Mouse (Mus musculus): Measurements from ENCODE around the gene Ranbp17. TPM values are rescaled to one million over a fixed set of nuclear protein-coding genes. Genes with fewer than 3 reads are reported as not detected.

The Ranbp17 gene
- polyA plus RNA-seq, 1 experiment from 2014 or later, result 4.4 TPM

GRCm38 (mm10) chr11:33162211-33162997 lies 351.1 kb downstream of the Ranbp17 start:
- H3K27ac ChIP-seq (replicated peaks), result peak overlapping the region; percentile 88
- ATAC-seq (ENCODE audit: extremely low read depth, insufficient number of reproducible peaks, low FRiP score, low TSS enrichment), result peak; percentile 51
- 1% methylated on average over 53 of the region's 53 CpGs for WGBS
- H3K9me3 ChIP-seq, result no peaks in the 10 kb centered on the region
- peaks cover 2% of the 10 kb centered on the region; the same call in 1 of the 2 replicates for H3K27me3 ChIP-seq (replicated peaks)
- H3K4me1 ChIP-seq, result peaks cover 22% of the 10 kb centered on the region
- peak overlapping the region; percentile 99 for H3K4me3 ChIP-seq
- peak overlapping the region; percentile 97 for H3K9ac ChIP-seq
- H3K4me2 ChIP-seq, result peak overlapping the region; percentile 77
- peaks cover 40% of the 10 kb centered on the region for H3K36me3 ChIP-seq

Other genes starting within 250 kb of the Ranbp17 start
- not detected in 2 replicates for gene Gm12117, start 237.0 kb downstream of the Ranbp17 start, polyA plus RNA-seq (2015; fragmentation: Nextera tagmentation; extraction: Ambion mirVana)
- gene Gabrp, start 65.2 kb upstream of the Ranbp17 start, polyA plus RNA-seq (2015; fragmentation: Nextera tagmentation; extraction: Ambion mirVana), result 0.05 and 0.07 TPM in 2 replicates
- not detected in 2 replicates for gene D130052B06Rik, start 85.6 kb upstream of the Ranbp17 start, polyA plus RNA-seq (2015; fragmentation: Nextera tagmentation; extraction: Ambion mirVana)